Mouse (Mus musculus) brain, embryonic 14.5 days (tissue): ENCODE measurements at regions not wholly inside any gene's neighbourhood (a gene's known extent, or its start where the extent isn't known, plus 50 kb on each side); places are given as distances from the start of the nearest gene placed in this dataset.

Experiments used
- CTCF ChIP-seq: fragments of 200-500 bp; IDR thresholded peaks from 2 replicates; pipeline ENCODE4 v1.5.1; 2012; ENCODE audit warnings: inconsistent platforms, mild to moderate bottlenecking, moderate library complexity, borderline replicate concordance; ENCODE audit not compliant: insufficient read depth, insufficient read length; ENCODE audit errors: extremely low read depth
- POLR2A ChIP-seq: fragments of 200-500 bp; IDR thresholded peaks from 2 replicates; pipeline ENCODE4 v1.6.1; 2012; ENCODE audit warnings: mild to moderate bottlenecking, inconsistent platforms, borderline replicate concordance; ENCODE audit not compliant: poor library complexity, insufficient read depth, insufficient read length, severe bottlenecking; ENCODE audit errors: extremely low read depth

GRCm38 (mm10) chr16:9176402-9176801 is 346.5 kb downstream of the 1810013L24Rik start:
- TF ChIP-seq CTCF: no peak
- TF ChIP-seq POLR2A: no peak
